Mouse (Mus musculus) C2C12 (cell line): Measurements from ENCODE around the gene Map4k5. TPM values are rescaled to one million over a fixed set of nuclear protein-coding genes. Genes with fewer than 3 reads are reported as not detected.

Experiments used
- H3K27me3 ChIP-seq: one replicate; pipeline ENCODE4 v1.6.1; 2011; ENCODE audit not compliant: control insufficient read depth, insufficient read depth, insufficient read length
- H3K36me3 ChIP-seq: one replicate; pipeline ENCODE4 v1.6.1; 2011; ENCODE audit not compliant: control insufficient read depth, insufficient read depth
- H3K4me3 ChIP-seq: one replicate; pipeline ENCODE4 v1.5.1; 2011; ENCODE audit warnings: mild to moderate bottlenecking, control low read depth; ENCODE audit not compliant: poor library complexity, insufficient read depth, severe bottlenecking
- H3K79me2 ChIP-seq: one replicate; pipeline ENCODE4 v1.6.1; 2011; ENCODE audit not compliant: control insufficient read depth, insufficient read depth
- H3K79me3 ChIP-seq: one replicate; pipeline ENCODE4 v1.6.1; 2011; ENCODE audit warnings: low read depth, control low read depth
- H3ac ChIP-seq: one replicate; pipeline ENCODE3; 2011; ENCODE audit warnings: low read depth; ENCODE audit not compliant: control insufficient read depth, insufficient read length
- CEBPB ChIP-seq: IDR thresholded peaks from one replicate; pipeline ENCODE4 v1.6.1; 2011; ENCODE audit warnings: low read depth, mild to moderate bottlenecking, control low read depth, moderate library complexity
- CTCF ChIP-seq: IDR thresholded peaks from one replicate; pipeline ENCODE4 v1.5.1; 2011; ENCODE audit not compliant: control insufficient read depth, insufficient read depth, insufficient read length
- FOSL1 ChIP-seq: IDR thresholded peaks from one replicate; pipeline ENCODE4 v1.8.0; 2011; ENCODE audit warnings: mild to moderate bottlenecking, low read length; ENCODE audit not compliant: poor library complexity, insufficient read depth, severe bottlenecking
- MAX ChIP-seq: IDR thresholded peaks from one replicate; pipeline ENCODE4 v1.6.1; 2011; ENCODE audit warnings: mild to moderate bottlenecking, control low read depth
- MYOD1 ChIP-seq: IDR thresholded peaks from one replicate; pipeline ENCODE4 v1.6.1; 2011; ENCODE audit warnings: low read depth; ENCODE audit not compliant: control insufficient read depth, insufficient read length
- MYOG ChIP-seq: IDR thresholded peaks from one replicate; pipeline ENCODE4 v1.6.1; 2011; ENCODE audit not compliant: control insufficient read depth, insufficient read length; ENCODE audit errors: extremely low read depth
- USF1 ChIP-seq: IDR thresholded peaks from one replicate; pipeline ENCODE4 v1.6.1; 2011; ENCODE audit warnings: low read depth, mild to moderate bottlenecking, control low read depth, moderate library complexity
- polyA plus RNA-seq: library from polyadenylated mRNA; unstranded; fragments of >200 nt; fragmentation: generic; extraction: Trizol; gene quantifications from one replicate; pipeline ENCODE4 v1.2.1, GENCODE M21; 2012; ENCODE audit warnings: missing spikeins

The Map4k5 gene
- polyA plus RNA-seq, 1 experiment, result 8.3 TPM

DNA sequence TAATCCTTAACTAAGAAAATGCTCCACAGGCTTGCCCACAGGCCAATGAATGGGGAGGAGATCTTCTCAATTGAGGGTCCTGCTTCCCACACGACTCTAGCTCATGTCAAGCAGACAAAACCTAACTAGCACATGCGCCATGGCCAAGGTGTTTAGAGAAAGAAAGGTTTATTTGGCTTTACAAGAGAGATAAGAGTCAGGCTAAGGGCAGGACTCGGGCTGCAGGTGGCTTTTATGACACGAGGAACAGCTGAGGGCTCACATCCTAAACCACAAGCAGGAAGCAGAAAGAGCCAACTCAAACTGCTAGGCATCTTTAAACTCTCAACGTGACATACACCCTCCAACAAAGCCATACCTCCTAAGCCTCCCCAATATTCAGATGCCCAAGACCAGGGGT, 25.7 kb downstream of the Map4k5 start:
- peaks cover 7% of the 10 kb centered on the region for H3K36me3 ChIP-seq
- no peaks in the 10 kb centered on the region for H3K27me3 ChIP-seq
- H3K79me2 ChIP-seq, result peaks cover 67% of the 10 kb centered on the region
- H3ac ChIP-seq, result no peak overlapping the region
- no peak overlapping the region for H3K4me3 ChIP-seq
- no peak for TF ChIP-seq CEBPB
- TF ChIP-seq USF1, result no peak
- TF ChIP-seq MYOG, result no peak
- TF ChIP-seq FOSL1, result no peak
- TF ChIP-seq CTCF, result no peak
- TF ChIP-seq MYOD1, result no peak
- no peak for TF ChIP-seq MAX
- peaks cover 16% of the 10 kb centered on the region for H3K79me3 ChIP-seq

- Histone ChIP-seq H3K4me3 (no peak overlapping the region), H3K79me3 (peaks cover 25% of the 10 kb centered on the region), H3K79me2 (peaks cover 75% of the 10 kb centered on the region), H3K36me3 (no peaks in the 10 kb centered on the region), H3ac (no peak overlapping the region), H3K27me3 (no peaks in the 10 kb centered on the region)
- TF ChIP-seq MYOG, result no peak
- no peak for TF ChIP-seq MAX
- TF ChIP-seq CEBPB, result no peak
- TF ChIP-seq USF1, result no peak
- no peak for TF ChIP-seq FOSL1
Measured at GRCm38 (mm10) chr12:69864164-69864692, 28.8 kb downstream of the Map4k5 start.

DNA sequence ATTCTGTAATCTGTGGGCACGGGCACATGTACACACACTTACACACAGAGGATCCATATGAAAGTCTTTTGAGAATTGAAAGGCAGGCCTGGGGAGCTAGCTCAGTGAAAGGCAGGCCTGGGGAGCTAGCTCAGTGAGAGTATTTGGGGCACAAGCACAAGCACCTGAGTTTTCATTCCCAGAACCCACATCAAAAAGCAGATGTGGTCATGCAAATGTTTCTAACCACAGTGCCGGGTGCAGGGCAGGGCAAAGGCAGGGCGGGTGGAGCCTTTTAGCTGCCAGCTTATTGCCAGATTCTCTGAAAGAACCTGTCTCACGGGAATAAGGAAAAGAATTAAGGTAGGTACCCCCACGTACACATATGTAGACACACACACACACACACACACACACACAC, 29.5 kb downstream of the Map4k5 start:
- H3ac ChIP-seq, result no peak overlapping the region
- peaks cover 29% of the 10 kb centered on the region for H3K79me3 ChIP-seq
- no peaks in the 10 kb centered on the region for H3K27me3 ChIP-seq
- H3K36me3 ChIP-seq, result no peaks in the 10 kb centered on the region
- H3K79me2 ChIP-seq, result peaks cover 80% of the 10 kb centered on the region
- no peak for TF ChIP-seq FOSL1
- no peak for TF ChIP-seq MYOD1
- TF ChIP-seq CEBPB, result no peak
- no peak for TF ChIP-seq MAX
- TF ChIP-seq USF1, result no peak
- no peak for TF ChIP-seq MYOG
- TF ChIP-seq CTCF, result no peak
- no peak overlapping the region for H3K4me3 ChIP-seq

GRCm38 (mm10) chr12:69858847-69859246, 34.2 kb downstream of the Map4k5 start:
- Histone ChIP-seq H3K79me2 (peaks cover 51% of the 10 kb centered on the region), H3K79me3 (peaks cover 29% of the 10 kb centered on the region), H3K36me3 (peaks cover 4% of the 10 kb centered on the region), H3ac (no peak overlapping the region), H3K4me3 (no peak overlapping the region), H3K27me3 (no peaks in the 10 kb centered on the region)
- TF ChIP-seq MYOG, result no peak
- no peak for TF ChIP-seq FOSL1
- no peak for TF ChIP-seq CTCF
- TF ChIP-seq CEBPB, result no peak
- no peak for TF ChIP-seq MYOD1
- TF ChIP-seq USF1, result no peak
- TF ChIP-seq MAX, result no peak

DNA sequence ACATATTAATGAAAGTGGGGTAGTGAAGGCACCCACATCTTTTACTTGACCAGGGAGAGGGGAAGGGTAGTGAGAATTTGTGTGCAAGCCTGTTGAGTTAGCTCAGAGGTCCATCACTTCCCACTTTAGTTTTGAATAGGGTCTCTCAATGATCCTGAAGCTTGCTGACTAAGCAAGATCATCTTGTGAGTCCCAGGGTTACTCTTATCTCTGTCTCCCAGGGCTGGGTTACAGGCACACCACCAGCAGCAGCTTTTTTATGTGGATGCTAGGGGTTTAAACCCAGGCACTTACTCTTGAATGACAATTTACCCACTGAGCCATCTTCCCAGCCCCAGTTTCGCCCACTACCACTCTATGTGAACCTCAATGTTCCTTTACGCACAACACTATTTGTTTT, 35.4 kb downstream of the Map4k5 start:
- Histone ChIP-seq H3K27me3 (no peaks in the 10 kb centered on the region), H3K4me3 (no peak overlapping the region), H3K36me3 (peaks cover 7% of the 10 kb centered on the region), H3ac (no peak overlapping the region), H3K79me2 (peaks cover 39% of the 10 kb centered on the region), H3K79me3 (peaks cover 24% of the 10 kb centered on the region)
- TF ChIP-seq FOSL1 (no peak), MAX (no peak), MYOD1 (no peak), CTCF (no peak), USF1 (no peak), CEBPB (no peak), MYOG (no peak)

DNA sequence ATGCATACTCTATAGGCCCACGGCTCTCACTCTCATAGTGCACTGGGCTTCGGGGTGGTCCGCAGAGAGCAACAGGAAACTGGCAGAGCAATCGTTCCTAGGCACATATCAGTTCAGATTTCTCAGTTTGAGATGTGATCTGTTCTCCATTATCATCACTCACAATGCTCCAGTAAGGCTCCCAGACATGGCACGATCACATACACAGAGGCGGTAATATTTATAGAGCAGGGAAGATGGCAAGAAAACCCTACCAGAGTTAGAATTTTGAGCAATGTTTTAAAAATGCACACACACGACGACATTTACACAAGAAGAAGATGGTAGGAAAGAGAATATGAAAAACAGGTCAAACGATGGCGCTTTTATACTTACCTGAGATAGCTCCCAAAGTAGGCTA, 36.6 kb downstream of the Map4k5 start:
- Histone ChIP-seq H3K4me3 (no peak overlapping the region), H3K27me3 (no peaks in the 10 kb centered on the region), H3K79me3 (peaks cover 20% of the 10 kb centered on the region), H3K79me2 (peaks cover 28% of the 10 kb centered on the region), H3ac (no peak overlapping the region), H3K36me3 (peaks cover 15% of the 10 kb centered on the region)
- no peak for TF ChIP-seq MYOD1
- no peak for TF ChIP-seq CTCF
- TF ChIP-seq CEBPB, result no peak
- no peak for TF ChIP-seq FOSL1
- no peak for TF ChIP-seq USF1
- no peak for TF ChIP-seq MYOG
- TF ChIP-seq MAX, result no peak
